Comparison of ENCODE assay signal across 11 mouse cellular contexts in genomic region chr2:12438181-12438580, GRCm38 (mm10). TPM values are rescaled to one million over a fixed set of nuclear protein-coding genes. Genes with fewer than 3 reads are reported as not detected.
DNase-seq lines count a peak whose midpoint lies in the region; ATAC-seq and TF ChIP-seq lines count a peak whose summit lies in the region.
"Had no signal": no experiment of that assay in that cellular context is flagged by ENCODE, and none has a peak within 500 bp of the region (broad histone marks: within the 10 kb centered on the region; RNA-seq: fewer than 3 reads in every experiment).

No protein-coding gene starts in this region.

- 65% methylated on average over 2 of the region's 2 CpGs for WGBS in heart, adult 2 months
- 84% methylated on average over 2 of the region's 2 CpGs for WGBS in heart, embryonic 11.5 days (ENCODE audit: insufficient replicate concordance)
- 76% methylated on average over 2 of the region's 2 CpGs for WGBS in lung, postnatal 0 days

- no peaks in the 10 kb centered on the region for H3K36me3 ChIP-seq in heart, adult 2 months (ENCODE audit: control insufficient read depth, insufficient read depth, low read length)
- no peaks in the 10 kb centered on the region for H3K36me3 ChIP-seq in heart, embryonic 11.5 days (ENCODE audit: control insufficient read depth, insufficient read depth, low read length)
- H3K36me3 ChIP-seq in lung, postnatal 0 days (ENCODE audit: insufficient read depth, low read length): no peaks in the 10 kb centered on the region

- TF ChIP-seq EP300 in heart, adult 2 months (IDR thresholded peaks at IDR 0.05; ENCODE audit: insufficient read depth, low read depth, low read length): no peak
- TF ChIP-seq EP300 in lung, postnatal 0 days (IDR thresholded peaks at IDR 0.05): no peak

- H3K27ac ChIP-seq in heart, adult 2 months: no peak overlapping the region
- no peak overlapping the region for H3K27ac ChIP-seq in heart, embryonic 11.5 days (ENCODE audit: low read depth, low read length)
- no peak overlapping the region for H3K27ac ChIP-seq in lung, postnatal 0 days (ENCODE audit: low read length)
- H3K27ac ChIP-seq: macrophage had no signal

- intact Hi-C loops in heart, adult 2 months (cut with DNase I): no loop called here

- no peak overlapping the region for H3K4me3 ChIP-seq in heart, adult 2 months
- no peak overlapping the region for H3K4me3 ChIP-seq in heart, embryonic 11.5 days (ENCODE audit: low read depth, low read length)
- no peak overlapping the region for H3K4me3 ChIP-seq in lung, postnatal 0 days (ENCODE audit: low read depth, low read length)

- no peak overlapping the region for H3K9ac ChIP-seq in heart, adult 2 months (ENCODE audit: low read depth, low read length)
- H3K9ac ChIP-seq in heart, embryonic 11.5 days (ENCODE audit: low read depth, low read length): no peak overlapping the region
- H3K9ac ChIP-seq in lung, postnatal 0 days (replicated peaks; ENCODE audit: low read depth): no peak overlapping the region

- H3K79me2 ChIP-seq in heart, adult 2 months (replicated peaks; ENCODE audit: control insufficient read depth, insufficient read depth, low read length): no peaks in the 10 kb centered on the region

- H3K4me2 ChIP-seq in heart, embryonic 11.5 days: no peak overlapping the region
- H3K4me2 ChIP-seq in lung, postnatal 0 days (replicated peaks; ENCODE audit: low read depth, low read length): no peak overlapping the region

- ATAC-seq in heart, embryonic 11.5 days (replicated peaks; ENCODE audit: insufficient number of reproducible peaks, low FRiP score, low TSS enrichment): no peak
- ATAC-seq in lung, postnatal 0 days: no peak
- peak; percentile 87 for ATAC-seq in common myeloid progenitor, adult 5-6 weeks (replicated peaks; ENCODE audit: low read depth, poor library complexity, severe bottlenecking)

- DNase-seq in heart, adult 2 months: no peak
- DNase-seq in lung, postnatal 0 days (ENCODE audit: low spot score): peak; percentile 13
- no peak for DNase-seq in lung, postnatal 36 days
- peak; percentile 20 for DNase-seq in retina, postnatal 7 days (ENCODE audit: low read depth, low spot score)
- DNase-seq in adrenal gland, postnatal 10 days: no peak
- DNase-seq in spleen, postnatal 10 days (ENCODE audit: low spot score in 2 of 2): no peak
- DNase-seq: cerebellum, adult 2 months; right cerebral cortex, adult 18-20 months had no signal

- H3K9me3 ChIP-seq in heart, embryonic 11.5 days (replicated peaks; ENCODE audit: control insufficient read depth, low read length): no peaks in the 10 kb centered on the region
- no peaks in the 10 kb centered on the region for H3K9me3 ChIP-seq in lung, postnatal 0 days (ENCODE audit: low read length)

- H3K27me3 ChIP-seq in heart, adult 2 months (ENCODE audit: control insufficient read depth, insufficient read depth, low read length): no peaks in the 10 kb centered on the region
- no peaks in the 10 kb centered on the region for H3K27me3 ChIP-seq in heart, embryonic 11.5 days (ENCODE audit: control insufficient read depth, insufficient read depth, low read length)
- H3K27me3 ChIP-seq in lung, postnatal 0 days (replicated peaks; ENCODE audit: insufficient read depth, low read length): no peaks in the 10 kb centered on the region

- TF ChIP-seq POLR2A in heart, adult 2 months (IDR thresholded peaks at IDR 0.05; ENCODE audit: insufficient read depth, low read depth, low read length): no peak

- peak; percentile 57 for TF ChIP-seq CTCF in heart, adult 2 months (IDR thresholded peaks at IDR 0.05)
- TF ChIP-seq CTCF in lung, postnatal 0 days (IDR thresholded peaks at IDR 0.05): peak; percentile 33

- H3K4me1 ChIP-seq in heart, adult 2 months (ENCODE audit: control insufficient read depth, insufficient read depth, low read length): no peaks in the 10 kb centered on the region
- no peaks in the 10 kb centered on the region for H3K4me1 ChIP-seq in heart, embryonic 11.5 days (ENCODE audit: control insufficient read depth, insufficient read depth, low read length)
- no peaks in the 10 kb centered on the region for H3K4me1 ChIP-seq in lung, postnatal 0 days (ENCODE audit: insufficient read depth, low read depth, low read length)

RNA-seq across cellular contexts. Expression of gene Mindy3, which starts 18.9 kb away (rescaled TPM):
- total RNA-seq in heart, adult 2 months (2021): 10 to 100 TPM; 15.4 to 17.0 TPM
- polyA plus RNA-seq in heart, adult 2 months (2012; rRNA removed): 12.3 and 16.4 TPM in 2 replicates
- polyA plus RNA-seq in heart, embryonic 11.5 days (2014; fragmentation: Nextera tagmentation; extraction: Ambion mirVana): 28.8 and 29.3 TPM in 2 replicates
- 33.5 and 36.9 TPM in 2 replicates for polyA plus RNA-seq in lung, postnatal 0 days (2015; fragmentation: Nextera tagmentation; extraction: Ambion mirVana)
- total RNA-seq in common myeloid progenitor, adult 5-6 weeks (2017): 22.2 and 25.9 TPM in 2 replicates
- 10 to 100 TPM; 36.1 to 42.7 TPM for total RNA-seq in adrenal gland, postnatal 10 days (2021)

Comparison
In these comparisons a context has a peak if more than half of its experiments do, and no peak if none do; other contexts are left out.
1. DNase-seq: peak in lung, postnatal 0 days (single experiment) and retina, postnatal 7 days (single experiment); none in heart, adult 2 months (0 of 2), lung, postnatal 36 days (single experiment), adrenal gland, postnatal 10 days (single experiment) and spleen, postnatal 10 days (0 of 2).